Mouse (Mus musculus) testis, postnatal 10 days (tissue): Measurements from ENCODE around the gene Mmp12.
"Not testable (repeated sequence)": the region's sequence is repeated elsewhere in the genome, so short reads cannot be mapped to it uniquely, and the experiment has no call there.

Experiments
- DNase-seq: peaks from one replicate; pipeline ENCODE4 v3.0.0; 2021; ENCODE audit warnings: low spot score

The Mmp12 gene

GRCm38 (mm10) chr9:7344107-7344506 is at the start of gene Mmp12:
Gene Mmp12 (plus strand): TSS chr9:7344381.
- no peak for DNase-seq

- DNase-seq = no peak
These were observed 12.3 kb upstream of the Mmp12 start for GRCm38 (mm10) chr9:7331847-7332246.

GRCm38 (mm10) chr9:7335766-7336680 is 8.2 kb upstream of the Mmp12 start:
- no peak for DNase-seq

- no peak for DNase-seq
These were observed 7.3 kb upstream of the Mmp12 start for GRCm38 (mm10) chr9:7336740-7337483.

GRCm38 (mm10) chr9:7345513-7345912 is 1.3 kb downstream of the Mmp12 start:
- no peak for DNase-seq

GRCm38 (mm10) chr9:7354535-7354934 is 10.4 kb downstream of the Mmp12 start:
- no peak for DNase-seq

- DNase-seq = no peak
These were observed 43.8 kb downstream of the Mmp12 start, which contains the start of gene Mmp1b for GRCm38 (mm10) chr9:7387947-7388346. Gene Mmp1b (minus strand): TSS chr9:7388047.

- DNase-seq = not testable (repeated sequence)
These were observed 52.4 kb downstream of the Mmp12 start for GRCm38 (mm10) chr9:7396556-7396955.
